Mouse (Mus musculus) ES-Bruce4 (cell line): ENCODE data around the gene Gnao1. TPM values are rescaled to one million over a fixed set of nuclear protein-coding genes. Genes with fewer than 3 reads are reported as not detected.

Experiments
- H3K27ac ChIP-seq: 2 replicates; pipeline ENCODE4 v1.5.1; 2012; ENCODE audit warnings: low read length, inconsistent platforms; ENCODE audit not compliant: insufficient read depth
- H3K27me3 ChIP-seq: 2 replicates; pipeline ENCODE4 v1.6.1; 2012; ENCODE audit warnings: mild to moderate bottlenecking, low read length, inconsistent platforms; ENCODE audit not compliant: control insufficient read depth, poor library complexity, insufficient read depth, severe bottlenecking
- H3K36me3 ChIP-seq: 2 replicates; pipeline ENCODE4 v1.6.1; 2012; ENCODE audit warnings: inconsistent platforms, mild to moderate bottlenecking, low read length, moderate library complexity; ENCODE audit not compliant: control insufficient read depth, poor library complexity, insufficient read depth, severe bottlenecking
- H3K4me1 ChIP-seq: one replicate; pipeline ENCODE4 v1.8.1; 2011; ENCODE audit warnings: low read length; ENCODE audit not compliant: control insufficient read depth, insufficient read depth
- H3K4me3 ChIP-seq: 2 replicates; pipeline ENCODE4 v1.5.1; 2011; ENCODE audit warnings: low read depth, mild to moderate bottlenecking, low read length
- H3K9ac ChIP-seq: 2 replicates; pipeline ENCODE4 v1.6.1; 2012; ENCODE audit warnings: low read depth, mild to moderate bottlenecking, inconsistent platforms; ENCODE audit not compliant: poor library complexity, severe bottlenecking
- H3K9me3 ChIP-seq: replicated peaks from 2 replicates; pipeline ENCODE4 v1.6.1; 2012; ENCODE audit warnings: mild to moderate bottlenecking, low read length, inconsistent platforms; ENCODE audit not compliant: control insufficient read depth, poor library complexity, insufficient read depth, severe bottlenecking
- CTCF ChIP-seq: IDR thresholded peaks from one replicate; pipeline ENCODE4 v1.8.1; 2011; ENCODE audit warnings: low read depth, low read length
- EP300 ChIP-seq: IDR thresholded peaks from 2 replicates; pipeline ENCODE4 v1.6.1; 2011; ENCODE audit warnings: low read depth, low read length; ENCODE audit not compliant: insufficient read depth
- POLR2A ChIP-seq: IDR thresholded peaks from one replicate; pipeline ENCODE4 v1.8.1; 2011; ENCODE audit warnings: low read length; ENCODE audit not compliant: insufficient read depth
- polyA plus RNA-seq: library from polyadenylated mRNA; stranded (reverse); fragments of >200 nt; gene quantifications from 2 replicates; pipeline ENCODE4 v1.2.4, GENCODE M21; 2011; ENCODE audit warnings: low read depth; ENCODE audit not compliant: missing spikeins, insufficient read depth, insufficient read length

Gnao1 gene
- polyA plus RNA-seq, 1 experiment, result 5.0 TPM

DNA sequence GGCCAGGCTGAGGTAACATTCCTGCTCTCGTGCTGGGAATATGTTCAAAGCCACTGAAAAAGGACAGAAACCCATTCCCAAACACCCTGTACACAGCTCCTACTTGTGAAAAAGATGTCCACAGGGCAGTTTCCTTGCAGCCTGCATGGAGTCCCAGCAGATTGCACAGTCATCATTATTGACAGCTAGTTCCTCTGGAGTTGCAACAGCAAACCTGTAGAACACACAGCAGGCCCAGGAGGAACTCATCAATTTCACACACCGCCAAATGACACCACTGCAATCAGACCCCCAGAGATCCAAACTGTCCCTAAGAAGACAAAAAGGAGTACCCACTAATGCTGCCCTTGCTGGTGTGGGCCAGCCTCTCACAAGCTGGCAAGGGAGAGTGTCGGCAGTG is 175.0 kb downstream of the Gnao1 start:
- no peak overlapping the region for H3K9ac ChIP-seq
- no peaks in the 10 kb centered on the region for H3K9me3 ChIP-seq
- no peaks in the 10 kb centered on the region for H3K36me3 ChIP-seq
- H3K4me3 ChIP-seq, result no peak overlapping the region
- TF ChIP-seq EP300 (no peak), POLR2A (no peak), CTCF (no peak)
- no peaks in the 10 kb centered on the region for H3K4me1 ChIP-seq
- H3K27me3 ChIP-seq, result no peaks in the 10 kb centered on the region
- H3K27ac ChIP-seq, result no peak overlapping the region

DNA sequence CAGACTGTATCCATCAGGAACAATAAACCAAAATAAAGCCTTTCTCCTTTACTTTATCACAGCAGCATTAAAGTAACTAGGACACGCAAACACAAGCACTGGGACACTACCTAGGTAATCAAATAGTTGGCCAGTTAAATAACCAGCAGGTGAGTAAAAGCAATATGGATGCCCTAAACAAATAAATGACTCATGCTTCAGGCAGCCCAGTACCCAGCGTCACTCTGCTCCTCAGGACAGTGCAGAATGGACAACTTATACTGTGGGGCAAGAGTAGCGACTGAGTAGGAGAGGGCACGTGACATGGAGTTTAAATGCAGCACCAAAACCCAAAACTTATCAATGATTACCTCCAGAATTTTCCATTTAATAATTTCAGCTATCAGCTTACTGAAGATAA is 180.0 kb downstream of the Gnao1 start:
- Histone ChIP-seq H3K27me3 (no peaks in the 10 kb centered on the region), H3K4me3 (no peak overlapping the region), H3K9ac (no peak overlapping the region), H3K27ac (no peak overlapping the region), H3K36me3 (no peaks in the 10 kb centered on the region), H3K4me1 (no peaks in the 10 kb centered on the region), H3K9me3 (peaks cover 19% of the 10 kb centered on the region)
- TF ChIP-seq CTCF, result no peak
- TF ChIP-seq POLR2A, result no peak
- no peak for TF ChIP-seq EP300

DNA sequence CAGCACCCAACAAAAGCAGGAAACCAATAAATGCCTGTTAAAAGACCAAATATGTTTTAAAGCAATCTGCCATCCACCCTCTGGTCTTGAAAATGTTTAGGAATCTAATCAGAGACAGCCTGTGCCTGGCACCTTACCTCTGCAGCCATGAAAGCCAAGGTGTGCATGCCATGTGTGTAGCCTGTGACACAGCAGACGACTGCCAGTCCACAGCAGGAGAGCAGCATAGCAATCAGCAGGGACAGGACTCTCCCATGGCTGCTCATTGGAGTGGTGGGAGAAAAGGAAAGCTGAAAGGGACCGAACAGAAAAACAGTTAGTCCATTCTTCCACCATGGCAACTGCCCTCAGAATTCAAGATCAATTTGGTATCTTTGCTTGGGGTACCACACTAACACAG is 189.2 kb downstream of the Gnao1 start:
- no peak for TF ChIP-seq EP300
- TF ChIP-seq POLR2A, result no peak
- no peak for TF ChIP-seq CTCF
- no peak overlapping the region for H3K9ac ChIP-seq
- peaks cover 8% of the 10 kb centered on the region for H3K9me3 ChIP-seq
- H3K36me3 ChIP-seq, result peaks cover 4% of the 10 kb centered on the region; the same call in 1 of the 2 replicates
- H3K4me3 ChIP-seq, result no peak overlapping the region
- no peaks in the 10 kb centered on the region for H3K4me1 ChIP-seq
- H3K27me3 ChIP-seq, result no peaks in the 10 kb centered on the region
- H3K27ac ChIP-seq, result no peak overlapping the region

DNA sequence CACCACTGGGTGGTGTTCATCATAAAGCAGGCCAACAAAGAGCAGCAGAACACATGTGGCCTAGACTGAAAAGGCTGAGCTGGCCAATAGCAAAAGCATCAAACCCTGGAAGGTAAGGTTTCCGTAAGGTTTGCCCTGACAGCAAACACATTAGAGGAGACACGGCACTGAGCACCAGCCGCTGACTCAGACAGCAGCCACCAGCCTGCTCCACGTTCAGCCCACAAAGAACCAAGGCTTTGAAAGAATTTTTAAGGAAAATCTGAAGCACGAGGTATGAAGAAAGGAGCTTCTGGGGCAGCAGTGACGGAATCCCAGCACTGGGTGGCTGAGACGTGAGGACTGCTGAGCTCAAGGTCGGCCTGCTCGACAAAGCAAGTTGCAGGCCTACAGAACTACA is 194.4 kb downstream of the Gnao1 start:
- H3K27ac ChIP-seq, result no peak overlapping the region
- no peaks in the 10 kb centered on the region; the same call in 1 of the 2 replicates for H3K36me3 ChIP-seq
- no peak overlapping the region for H3K4me3 ChIP-seq
- H3K9ac ChIP-seq, result no peak overlapping the region
- no peaks in the 10 kb centered on the region for H3K4me1 ChIP-seq
- H3K27me3 ChIP-seq, result no peaks in the 10 kb centered on the region
- H3K9me3 ChIP-seq, result no peaks in the 10 kb centered on the region
- TF ChIP-seq EP300, result no peak
- TF ChIP-seq POLR2A, result no peak
- no peak for TF ChIP-seq CTCF

- TF ChIP-seq CTCF (no peak), POLR2A (no peak), EP300 (no peak)
- H3K36me3 ChIP-seq, result no peaks in the 10 kb centered on the region
- H3K27ac ChIP-seq, result no peak overlapping the region
- H3K4me1 ChIP-seq, result peaks cover 2% of the 10 kb centered on the region
- H3K9me3 ChIP-seq, result no peaks in the 10 kb centered on the region
- peaks cover 2% of the 10 kb centered on the region for H3K27me3 ChIP-seq
- no peak overlapping the region for H3K4me3 ChIP-seq
- H3K9ac ChIP-seq, result no peak overlapping the region
These were observed 199.6 kb downstream of the Gnao1 start for GRCm38 (mm10) chr8:94009243-94009845.

DNA sequence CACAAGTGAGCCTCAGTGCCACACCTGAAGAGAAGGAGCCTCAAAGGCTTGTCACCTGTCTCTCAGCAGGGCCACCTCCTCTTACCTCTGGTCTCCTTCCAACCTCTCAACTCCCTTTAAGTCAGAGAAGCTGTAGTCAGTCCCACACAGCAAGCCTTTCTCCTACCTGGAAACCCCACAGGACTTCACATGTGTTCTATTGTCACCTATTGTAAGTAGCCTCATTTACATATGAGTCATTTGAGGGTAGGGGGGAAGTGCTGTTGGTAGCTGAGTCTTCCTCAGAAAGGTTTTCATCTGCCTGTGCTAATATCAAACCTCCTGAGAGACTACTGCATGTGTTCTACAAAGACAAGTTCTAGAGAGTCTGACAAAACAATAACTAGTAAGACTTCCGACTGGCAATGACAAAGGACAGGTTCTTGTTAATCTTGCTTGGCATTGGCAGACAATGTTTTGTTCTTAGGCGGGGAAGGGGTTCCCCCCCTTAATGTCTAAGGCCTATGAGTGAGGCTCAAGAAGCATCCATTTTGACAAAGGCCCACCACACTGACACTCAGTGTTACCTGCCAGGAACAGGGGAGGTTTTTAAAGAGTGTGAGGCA is 200.4 kb downstream of the Gnao1 start:
- Histone ChIP-seq H3K4me3 (no peak overlapping the region), H3K27ac (no peak overlapping the region)

More for the DNA sequence above, 200.4 kb downstream of the Gnao1 start:
- Histone ChIP-seq H3K27me3 (peaks cover 2% of the 10 kb centered on the region), H3K9me3 (no peaks in the 10 kb centered on the region), H3K36me3 (no peaks in the 10 kb centered on the region), H3K9ac (no peak overlapping the region), H3K4me1 (peaks cover 2% of the 10 kb centered on the region)
- no peak for TF ChIP-seq POLR2A
- no peak for TF ChIP-seq CTCF
- no peak for TF ChIP-seq EP300
